Mouse (Mus musculus) heart, adult 2 months (tissue): Measurements from ENCODE around the gene Gm20388.

ENCODE experiments used
- EP300 ChIP-seq: fragments of 200-500 bp; IDR thresholded peaks from 2 replicates; pipeline ENCODE4 v1.6.1; 2011; ENCODE audit warnings: low read depth, low read length, control low read depth; ENCODE audit not compliant: insufficient read depth
- POLR2A ChIP-seq: fragments of 200-500 bp; IDR thresholded peaks from 2 replicates; pipeline ENCODE4 v1.6.1; 2011; ENCODE audit warnings: mild to moderate bottlenecking, low read depth, low read length, control low read depth; ENCODE audit not compliant: insufficient read depth

DNA sequence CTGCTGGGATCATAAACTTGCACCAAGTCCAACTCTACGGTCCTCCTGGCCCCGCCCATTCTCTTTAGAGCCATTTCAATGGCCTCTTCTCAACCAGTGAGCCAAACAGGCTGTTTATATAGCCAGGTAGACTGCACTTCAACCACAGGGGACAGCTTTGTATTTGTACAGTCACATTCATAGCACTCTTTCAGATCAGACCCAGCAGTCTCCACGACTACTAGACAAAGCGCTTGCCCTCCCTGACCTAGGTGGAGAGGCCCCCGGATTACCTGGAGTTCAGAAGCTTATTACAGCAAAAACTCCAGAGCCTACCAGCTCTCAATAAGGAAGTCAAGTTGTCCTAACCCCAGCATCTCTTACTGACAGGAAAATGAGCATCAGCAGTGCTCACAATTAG is 4083.0 kb downstream of the Gm20388 start:
- TF ChIP-seq EP300 (no peak), POLR2A (no peak)
